Mouse (Mus musculus) R1 (cell line): ENCODE measurements at regions not wholly inside any gene's neighbourhood (a gene's known extent, or its start where the extent isn't known, plus 50 kb on each side); places are given as distances from the start of the nearest gene placed in this dataset.
A peak's percentile ranks its signal among the peaks of the same experiment; 100 is the strongest.

ENCODE experiments used
- DNase-seq: peaks from one replicate; pipeline ENCODE4 v3.0.0-alpha.2; 2018; ENCODE audit warnings: low read depth, low spot score

DNA sequence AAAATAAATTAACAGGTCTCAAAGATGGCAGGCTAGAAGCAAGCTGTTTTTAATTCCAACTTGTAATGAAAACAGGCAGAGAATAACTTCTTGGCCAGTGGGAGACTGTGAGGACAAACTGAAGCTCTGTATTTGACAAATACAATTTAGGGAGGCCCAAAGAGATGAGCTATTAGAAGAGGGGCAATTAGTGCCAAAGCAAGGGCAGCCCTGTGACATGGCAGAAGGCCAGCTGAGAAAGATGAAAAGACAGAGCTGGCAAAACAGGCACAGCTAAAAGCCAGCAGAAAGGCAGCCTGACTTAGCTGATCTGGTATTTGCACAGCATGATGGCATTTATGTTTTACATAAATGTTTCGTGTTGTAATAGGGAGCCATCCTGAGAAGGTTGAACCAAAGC, 175.0 kb upstream of the Ngly1 start:
- DNase-seq: no peak

- DNase-seq: no peak
These were observed 170.0 kb upstream of the Ngly1 start for GRCm38 (mm10) chr14:16079096-16079495.

GRCm38 (mm10) chr14:16087231-16087630, 161.8 kb upstream of the Ngly1 start:
- DNase-seq: peak; percentile 51

DNA sequence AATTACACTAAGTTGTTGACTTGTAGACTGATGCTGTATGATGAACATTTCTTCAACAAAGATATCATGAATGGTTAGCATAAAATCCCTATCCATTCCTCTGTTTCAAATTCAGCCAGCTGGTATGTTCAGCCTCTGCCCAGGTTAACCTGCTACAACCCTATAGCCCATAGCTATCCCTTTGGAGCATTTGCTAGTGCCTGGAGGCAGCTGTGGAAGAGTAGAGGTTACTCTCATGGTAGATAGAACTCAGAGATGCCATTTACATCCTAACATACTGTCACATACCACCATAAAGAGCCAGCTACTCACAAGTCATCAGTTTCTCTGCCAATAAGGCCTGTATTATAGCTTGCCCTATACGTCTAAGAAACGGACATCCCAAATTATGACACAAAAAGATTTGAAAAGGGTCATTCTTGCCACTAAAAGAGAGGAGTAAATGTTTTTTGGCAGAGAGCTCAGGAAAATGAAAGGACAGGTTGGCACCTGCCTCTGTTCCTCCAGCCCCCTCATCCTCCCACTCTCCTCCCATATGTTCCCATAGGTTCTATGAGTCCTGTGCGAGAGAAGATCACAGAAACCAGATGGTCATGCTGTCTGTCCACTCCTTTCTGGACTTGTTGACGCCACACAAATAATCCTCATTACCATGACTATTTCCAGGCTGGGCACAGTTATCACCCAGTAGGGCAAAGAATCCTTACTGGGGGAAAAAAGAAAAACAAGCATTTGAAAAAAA, 156.5 kb upstream of the Ngly1 start:
- no peak for DNase-seq

GRCm38 (mm10) chr14:16093133-16093505, 156.0 kb upstream of the Ngly1 start:
- DNase-seq: no peak

DNA sequence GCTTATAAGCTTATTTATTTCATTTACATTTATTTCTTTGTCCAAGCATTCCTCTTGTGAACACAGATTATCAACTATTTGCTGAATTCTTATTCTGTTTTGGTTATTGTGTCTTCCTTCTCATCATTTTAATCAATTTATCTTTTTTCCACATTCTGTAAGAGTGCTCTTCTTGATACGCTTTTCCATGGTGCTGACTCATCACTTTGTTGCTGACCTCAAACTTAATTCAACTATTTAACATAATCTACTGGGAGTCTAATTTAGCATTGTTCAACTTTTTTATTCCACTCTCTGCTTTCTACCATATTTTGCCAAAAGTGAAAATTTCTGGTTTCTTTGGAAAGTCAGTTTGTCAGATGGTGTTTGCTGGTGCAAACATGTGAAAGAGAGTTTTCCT, 139.7 kb upstream of the Ngly1 start:
- DNase-seq: no peak

- no peak for DNase-seq
These were observed 116.4 kb upstream of the Ngly1 start for GRCm38 (mm10) chr14:16132672-16133071.

GRCm38 (mm10) chr14:16133410-16133809, 115.7 kb upstream of the Ngly1 start:
- no peak for DNase-seq

DNA sequence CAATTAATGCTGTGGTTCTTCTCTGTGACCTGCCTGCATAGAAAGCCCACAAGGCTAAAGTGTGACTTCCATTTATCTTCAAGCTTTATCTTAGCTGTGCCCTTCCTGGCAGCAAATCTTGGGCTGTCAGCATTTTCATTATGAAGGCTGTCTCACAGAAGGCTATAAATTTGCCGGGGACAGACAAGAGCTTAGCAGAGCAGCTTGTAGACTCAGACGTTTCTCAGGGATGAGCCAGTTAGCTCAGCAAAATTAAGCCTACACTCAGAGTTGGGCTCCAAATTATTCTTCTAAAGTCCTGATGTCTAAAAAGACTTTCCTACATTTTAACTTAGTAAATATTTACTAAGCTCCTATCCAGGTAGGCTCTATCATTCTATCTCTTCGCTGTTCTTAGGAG, 112.9 kb upstream of the Ngly1 start:
- DNase-seq: no peak

DNA sequence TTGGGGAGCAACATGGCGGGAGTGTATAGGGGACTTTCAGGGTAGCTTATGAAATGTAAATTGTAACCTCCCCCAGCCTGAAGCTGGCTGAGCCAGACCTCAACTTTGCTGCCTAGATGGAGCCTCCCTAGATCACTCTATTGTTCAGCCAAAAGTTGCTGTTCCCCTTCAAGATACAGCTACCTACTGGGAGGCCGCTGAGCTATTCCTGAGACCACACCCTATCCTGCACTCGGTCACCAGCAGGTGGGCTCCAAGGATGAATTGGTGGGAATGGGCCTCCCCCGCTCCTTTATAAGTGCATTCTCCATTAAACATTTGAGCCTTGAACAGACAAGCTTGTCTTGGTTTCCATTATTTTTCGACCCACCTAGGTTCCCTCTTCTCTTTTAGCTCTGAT, 104.8 kb upstream of the Ngly1 start:
- peak; percentile 88 for DNase-seq

- peak; percentile 89 for DNase-seq
These were observed 102.3 kb upstream of the Ngly1 start for GRCm38 (mm10) chr14:16146811-16147210.

- no peak for DNase-seq
These were observed 97.3 kb upstream of the Ngly1 start for GRCm38 (mm10) chr14:16151815-16152214.

- DNase-seq: no peak
These were observed 96.4 kb upstream of the Ngly1 start for GRCm38 (mm10) chr14:16152702-16153101.

- no peak for DNase-seq
These were observed 94.0 kb upstream of the Ngly1 start for GRCm38 (mm10) chr14:16155106-16155505.

GRCm38 (mm10) chr14:16170226-16170625, 78.9 kb upstream of the Ngly1 start:
- no peak for DNase-seq

- DNase-seq: no peak
These were observed 76.8 kb upstream of the Ngly1 start for GRCm38 (mm10) chr14:16172261-16172660.

DNA sequence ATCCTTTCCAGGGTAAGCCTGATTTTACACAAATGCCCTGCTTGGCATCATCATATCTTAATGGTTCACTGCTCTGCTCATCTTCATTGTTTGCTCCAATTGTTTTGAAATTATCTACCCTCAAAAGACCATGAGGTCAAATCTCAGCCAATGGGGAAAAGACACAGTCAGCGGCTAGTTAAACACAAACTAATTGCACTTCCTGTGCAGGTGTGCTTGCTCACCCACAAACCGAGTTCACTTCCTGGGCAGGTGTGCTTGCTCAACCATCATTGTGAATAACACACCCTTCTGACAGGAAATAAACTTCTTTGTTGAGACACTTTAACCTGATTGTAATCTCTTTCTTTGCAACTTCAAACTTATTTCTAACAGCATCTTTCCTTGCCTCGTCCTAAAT, 75.8 kb upstream of the Ngly1 start:
- no peak for DNase-seq

- DNase-seq: no peak
These were observed 70.9 kb upstream of the Ngly1 start for GRCm38 (mm10) chr14:16178227-16178626.

DNA sequence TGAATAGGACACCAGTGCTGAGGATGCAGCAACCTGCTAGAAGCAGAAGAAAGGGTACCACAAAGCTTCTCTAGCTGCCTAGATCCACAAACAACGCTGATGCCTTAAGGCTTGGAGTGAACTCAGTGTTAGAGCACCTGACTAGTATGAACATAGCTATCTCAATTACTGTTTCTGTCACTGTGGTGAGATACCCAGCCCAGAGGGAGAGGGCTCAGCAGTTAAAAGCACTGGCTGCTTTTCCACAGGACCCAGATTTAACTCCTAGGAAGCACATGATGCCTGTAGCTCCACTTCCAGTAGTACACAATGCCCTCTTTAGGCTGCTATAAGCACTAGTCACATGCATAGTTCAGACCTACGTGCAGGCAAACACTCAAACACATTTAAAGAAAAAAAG, 67.3 kb upstream of the Ngly1 start:
- DNase-seq: no peak

- DNase-seq: no peak
These were observed 63.8 kb upstream of the Ngly1 start for GRCm38 (mm10) chr14:16185246-16185645.
